Mouse (Mus musculus): ENCODE data around the gene Gbp5. TPM values are rescaled to one million over a fixed set of nuclear protein-coding genes. Genes with fewer than 3 reads are reported as not detected.

The Gbp5 gene
- total and polyA plus RNA-seq, 2 experiments: 0.53 to 2.7 TPM

GRCm38 (mm10) chr3:142496113-142497101 is 2.6 kb downstream of the Gbp5 start:
- peaks cover 4% of the 10 kb centered on the region; the same call in 1 of the 2 replicates for H3K27me3 ChIP-seq (ENCODE audit: control insufficient read depth, insufficient read depth, low read length)
- peaks cover 5% of the 10 kb centered on the region; the same call in 1 of the 2 replicates for H3K4me1 ChIP-seq (ENCODE audit: control insufficient read depth, insufficient read depth, low read length)
- TF ChIP-seq POLR2A (IDR thresholded peaks at IDR 0.05; ENCODE audit: extremely low read depth, insufficient read depth, low read length): no peak
- no peak for TF ChIP-seq CTCF (IDR thresholded peaks at IDR 0.05; ENCODE audit: low read depth, low read length)
- peak overlapping the region; percentile 51 for H3K27ac ChIP-seq (replicated peaks; ENCODE audit: insufficient read depth, low read depth, low read length)
- H3K4me3 ChIP-seq (ENCODE audit: insufficient read depth, low read depth, low read length): peak overlapping the region; percentile 60
- peak; percentile 30 for DNase-seq (ENCODE audit: extremely low read depth, low read depth, low spot score)
- WGBS: 49% methylated on average over 14 of the region's 14 CpGs
- peak overlapping the region; percentile 52 for H3K9ac ChIP-seq (ENCODE audit: low read depth, low read length)
- H3K79me2 ChIP-seq (ENCODE audit: control insufficient read depth, insufficient read depth, low read length): no peaks in the 10 kb centered on the region
- no peaks in the 10 kb centered on the region for H3K36me3 ChIP-seq (ENCODE audit: control insufficient read depth, insufficient read depth, low read length)

- H3K36me3 ChIP-seq (ENCODE audit: control insufficient read depth, insufficient read depth, low read length): no peaks in the 10 kb centered on the region
- no peaks in the 10 kb centered on the region for H3K79me2 ChIP-seq (ENCODE audit: control insufficient read depth, insufficient read depth, low read length)
- H3K4me3 ChIP-seq (ENCODE audit: insufficient read depth, low read depth, low read length): peak overlapping the region; percentile 60
- DNase-seq (ENCODE audit: extremely low read depth, low read depth, low spot score): no peak
- TF ChIP-seq POLR2A (IDR thresholded peaks at IDR 0.05; ENCODE audit: extremely low read depth, insufficient read depth, low read length) (no peak), CTCF (IDR thresholded peaks at IDR 0.05; ENCODE audit: low read depth, low read length) (no peak)
- peak overlapping the region; percentile 46 for H3K27ac ChIP-seq (replicated peaks; ENCODE audit: insufficient read depth, low read depth, low read length)
- H3K4me1 ChIP-seq (ENCODE audit: control insufficient read depth, insufficient read depth, low read length): peaks cover 5% of the 10 kb centered on the region; the same call in 1 of the 2 replicates
- H3K27me3 ChIP-seq (ENCODE audit: control insufficient read depth, insufficient read depth, low read length): peaks cover 4% of the 10 kb centered on the region; the same call in 1 of the 2 replicates
- WGBS: 56% methylated on average over 15 of the region's 15 CpGs
- peak overlapping the region; percentile 52 for H3K9ac ChIP-seq (ENCODE audit: low read depth, low read length)
Measured at GRCm38 (mm10) chr3:142497123-142497841, 3.5 kb downstream of the Gbp5 start.

DNA sequence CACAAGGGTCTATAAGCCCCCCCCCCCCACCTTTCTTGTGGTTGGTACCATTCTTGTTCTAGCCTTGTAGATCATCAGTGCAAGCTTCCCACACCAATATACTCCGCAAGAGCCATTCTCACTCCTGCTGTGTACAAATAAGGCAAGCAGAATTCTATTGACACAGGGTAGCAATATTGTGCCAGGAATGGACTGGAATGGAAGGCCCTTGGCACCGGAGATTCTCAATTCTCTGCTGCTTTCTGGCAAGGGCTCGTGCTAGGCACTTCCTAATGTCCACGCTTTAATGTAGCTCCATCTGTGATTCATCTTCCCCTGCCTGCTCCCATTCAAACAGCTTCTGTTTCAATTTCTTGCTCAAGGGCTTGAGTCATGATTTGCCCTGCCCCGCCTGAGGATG is 5.2 kb downstream of the Gbp5 start:
- Histone ChIP-seq H3K27ac (replicated peaks; ENCODE audit: insufficient read depth, low read depth, low read length) (no peak overlapping the region), H3K9ac (ENCODE audit: low read depth, low read length) (no peak overlapping the region), H3K4me1 (ENCODE audit: control insufficient read depth, insufficient read depth, low read length) (peaks cover 4% of the 10 kb centered on the region; the same call in 1 of the 2 replicates), H3K4me3 (ENCODE audit: insufficient read depth, low read depth, low read length) (no peak overlapping the region), H3K36me3 (ENCODE audit: control insufficient read depth, insufficient read depth, low read length) (no peaks in the 10 kb centered on the region), H3K79me2 (ENCODE audit: control insufficient read depth, insufficient read depth, low read length) (no peaks in the 10 kb centered on the region), H3K27me3 (ENCODE audit: control insufficient read depth, insufficient read depth, low read length) (peaks cover 4% of the 10 kb centered on the region; the same call in 1 of the 2 replicates)
- peak; percentile 39 for DNase-seq (ENCODE audit: extremely low read depth, low read depth, low spot score)
- no peak for TF ChIP-seq POLR2A (IDR thresholded peaks at IDR 0.05; ENCODE audit: extremely low read depth, insufficient read depth, low read length)
- no peak for TF ChIP-seq CTCF (IDR thresholded peaks at IDR 0.05; ENCODE audit: low read depth, low read length)
- 38% methylated on average over 5 of the region's 5 CpGs for WGBS

DNA sequence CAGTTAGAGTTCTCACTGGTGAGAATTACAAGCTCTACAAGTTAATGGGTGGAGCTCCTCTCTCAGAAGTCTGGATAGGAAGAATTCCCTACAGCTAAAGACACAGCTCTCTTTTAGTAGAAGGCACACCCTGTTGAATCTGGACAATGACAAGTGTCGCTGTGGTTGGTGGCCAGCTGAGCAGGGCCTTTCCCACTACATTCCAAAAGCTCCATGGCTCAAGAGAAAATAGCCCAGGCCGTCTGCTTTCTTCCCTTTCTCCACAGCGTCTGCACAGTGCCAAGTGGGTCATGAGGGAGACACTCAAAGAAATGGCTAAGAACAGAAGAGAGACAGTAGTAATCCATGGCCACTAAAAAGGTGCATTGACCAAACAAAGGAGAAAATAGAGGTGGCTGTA is 34.3 kb downstream of the Gbp5 start:
- Histone ChIP-seq H3K9ac (ENCODE audit: low read depth, low read length) (no peak overlapping the region), H3K27me3 (ENCODE audit: control insufficient read depth, insufficient read depth, low read length) (no peaks in the 10 kb centered on the region), H3K79me2 (ENCODE audit: control insufficient read depth, insufficient read depth, low read length) (peaks cover 5% of the 10 kb centered on the region; the same call in 1 of the 2 replicates), H3K4me3 (ENCODE audit: insufficient read depth, low read depth, low read length) (no peak overlapping the region), H3K4me1 (ENCODE audit: control insufficient read depth, insufficient read depth, low read length) (peaks cover 3% of the 10 kb centered on the region), H3K27ac (replicated peaks; ENCODE audit: insufficient read depth, low read depth, low read length) (no peak overlapping the region), H3K36me3 (ENCODE audit: control insufficient read depth, insufficient read depth, low read length) (no peaks in the 10 kb centered on the region)
- WGBS: 91% methylated on average over 3 of the region's 3 CpGs
- DNase-seq (ENCODE audit: extremely low read depth, low read depth, low spot score): no peak
- no peak for TF ChIP-seq POLR2A (IDR thresholded peaks at IDR 0.05; ENCODE audit: extremely low read depth, insufficient read depth, low read length)
- no peak for TF ChIP-seq CTCF (IDR thresholded peaks at IDR 0.05; ENCODE audit: low read depth, low read length)

GRCm38 (mm10) chr3:142529597-142529996 is 35.8 kb downstream of the Gbp5 start:
- no peak for DNase-seq (ENCODE audit: extremely low read depth, low read depth, low spot score)
- no peak overlapping the region for H3K27ac ChIP-seq (replicated peaks; ENCODE audit: insufficient read depth, low read depth, low read length)
- TF ChIP-seq POLR2A (IDR thresholded peaks at IDR 0.05; ENCODE audit: extremely low read depth, insufficient read depth, low read length): no peak
- TF ChIP-seq CTCF (IDR thresholded peaks at IDR 0.05; ENCODE audit: low read depth, low read length): no peak
- 0 out of 2 replicates have a peak overlapping the region, but pooled peaks have one; percentile 8 for H3K4me3 ChIP-seq (ENCODE audit: insufficient read depth, low read depth, low read length)
- no peaks in the 10 kb centered on the region for H3K27me3 ChIP-seq (ENCODE audit: control insufficient read depth, insufficient read depth, low read length)
- WGBS: 57% methylated on average over 2 of the region's 2 CpGs
- H3K9ac ChIP-seq (ENCODE audit: low read depth, low read length): no peak overlapping the region
- H3K36me3 ChIP-seq (ENCODE audit: control insufficient read depth, insufficient read depth, low read length): no peaks in the 10 kb centered on the region
- H3K79me2 ChIP-seq (ENCODE audit: control insufficient read depth, insufficient read depth, low read length): peaks cover 5% of the 10 kb centered on the region; the same call in 1 of the 2 replicates
- H3K4me1 ChIP-seq (ENCODE audit: control insufficient read depth, insufficient read depth, low read length): peaks cover 3% of the 10 kb centered on the region
